In the genomic region with DNA sequence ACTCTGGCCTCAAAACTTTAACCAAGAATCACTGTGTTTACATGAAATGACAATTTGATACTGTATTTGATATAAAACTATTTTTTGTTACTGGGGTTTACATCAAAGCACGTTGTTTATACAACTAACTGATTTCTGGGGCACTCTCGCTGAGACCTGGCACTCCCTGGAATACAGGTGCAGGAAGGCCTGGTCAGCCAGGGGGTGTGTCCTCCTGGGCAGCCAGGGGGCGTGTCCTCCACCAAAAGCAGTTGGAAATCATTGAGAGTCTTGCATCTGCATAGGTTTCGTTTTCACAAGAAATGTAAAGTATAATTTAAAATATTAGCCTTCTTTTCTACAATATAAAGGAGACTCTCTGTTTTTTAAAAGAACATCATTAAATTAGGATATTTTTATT, we compare ENCODE assay signal across 13 mouse cellular contexts. TPM values are rescaled to one million over a fixed set of nuclear protein-coding genes. Genes with fewer than 3 reads are reported as not detected.
"Had no signal": no experiment of that assay in that cellular context is flagged by ENCODE, and none has a peak within 500 bp of the region (broad histone marks: within the 10 kb centered on the region; RNA-seq: fewer than 3 reads in every experiment).

No protein-coding gene starts in this region.

- DNase-seq: liver, embryonic 13.5 days; right cerebral cortex, postnatal 14 days; thymus, postnatal 4 days had no signal

- H3K4me2 ChIP-seq: hindbrain, embryonic 13.5 days; kidney, embryonic 15.5 days; liver, embryonic 13.5 days; lung, embryonic 15.5 days; midbrain, embryonic 13.5 days; stomach, embryonic 15.5 days had no signal

- H3K9me3 ChIP-seq: hindbrain, embryonic 13.5 days; kidney, embryonic 15.5 days; limb, embryonic 10.5 days; liver, embryonic 13.5 days; lung, embryonic 15.5 days; midbrain, embryonic 13.5 days; stomach, embryonic 15.5 days had no signal

- H3K4me1 ChIP-seq: hindbrain, embryonic 13.5 days; kidney, embryonic 15.5 days; limb, embryonic 10.5 days; liver, embryonic 13.5 days; lung, embryonic 15.5 days; midbrain, embryonic 13.5 days; stomach, embryonic 15.5 days had no signal

- ATAC-seq: hindbrain, postnatal 0 days; midbrain, embryonic 13.5 days had no signal

- H3K27me3 ChIP-seq: hindbrain, embryonic 13.5 days; kidney, embryonic 15.5 days; liver, embryonic 13.5 days; lung, embryonic 15.5 days; midbrain, embryonic 13.5 days; stomach, embryonic 15.5 days had no signal

- H3K27ac ChIP-seq: hindbrain, embryonic 13.5 days; hindbrain, postnatal 0 days; kidney, embryonic 15.5 days; limb, embryonic 10.5 days; liver, embryonic 13.5 days; lung, embryonic 15.5 days; midbrain, embryonic 13.5 days; stomach, embryonic 15.5 days had no signal

- H3K36me3 ChIP-seq: liver, embryonic 13.5 days; lung, embryonic 15.5 days; stomach, embryonic 15.5 days had no signal

- H3K4me3 ChIP-seq: hindbrain, embryonic 13.5 days; kidney, embryonic 15.5 days; limb, embryonic 10.5 days; liver, embryonic 13.5 days; lung, embryonic 15.5 days; midbrain, embryonic 13.5 days; stomach, embryonic 15.5 days had no signal

- H3K9ac ChIP-seq: hindbrain, embryonic 13.5 days; kidney, embryonic 15.5 days; liver, embryonic 13.5 days; lung, embryonic 15.5 days; midbrain, embryonic 13.5 days; stomach, embryonic 15.5 days had no signal

RNA-seq across cellular contexts. Expression of a gene that starts 6.3 kb away (rescaled TPM):
- polyA plus RNA-seq: hindbrain, embryonic 13.5 days; hindbrain, postnatal 0 days; intestine, embryonic 14.5 days; limb, embryonic 10.5 days; midbrain, embryonic 13.5 days; neural tube, embryonic 14.5 days; thymus, postnatal 0 days had no signal

RNA-seq across cellular contexts. Expression of a gene that starts 17.5 kb away (rescaled TPM):
- polyA plus RNA-seq: neural tube, embryonic 14.5 days had no signal
